Mouse (Mus musculus) spleen, adult 2 months (tissue): ENCODE results near the gene Rptor.

ENCODE experiments used
- CTCF ChIP-seq: fragments of 200-500 bp; IDR thresholded peaks from 2 replicates; pipeline ENCODE4 v1.5.1; 2011; ENCODE audit warnings: mild to moderate bottlenecking, inconsistent platforms; ENCODE audit not compliant: insufficient read depth, insufficient read length, insufficient replicate concordance; ENCODE audit errors: extremely low read depth
- POLR2A ChIP-seq: fragments of 200-500 bp; IDR thresholded peaks from 2 replicates; pipeline ENCODE4 v1.6.1; 2011; ENCODE audit warnings: low read depth, low read length, inconsistent platforms

DNA sequence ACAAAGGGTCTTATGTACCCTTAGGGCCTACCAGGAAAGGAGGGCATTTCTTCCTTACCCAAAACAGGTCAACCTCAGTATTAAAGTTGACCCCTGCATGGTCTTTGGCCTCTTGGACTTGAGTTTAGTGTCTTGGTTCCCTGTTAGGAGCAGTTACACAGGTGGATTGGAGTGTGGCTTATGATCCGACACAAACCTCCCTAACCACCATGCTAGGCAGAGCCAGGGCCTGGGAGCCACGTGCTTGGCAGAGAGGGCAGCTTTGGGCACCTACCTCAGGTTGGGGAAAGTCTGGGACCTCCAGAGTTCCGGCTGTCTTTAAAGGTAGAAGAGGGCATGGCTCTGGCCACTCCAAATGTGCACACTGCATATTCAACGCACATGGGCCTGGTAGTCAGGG, 316.7 kb downstream of the Rptor start:
- TF ChIP-seq CTCF: no peak
- no peak for TF ChIP-seq POLR2A
